Mouse (Mus musculus): Measurements from ENCODE around the gene Gja10.

Gene Gja10

GRCm38 (mm10) chr4:32602660-32603059, at the start of gene Gja10:
Gja10 (minus strand) TSS chr4:32602760.
- no peak for DNase-seq (ENCODE audit: low read depth, low spot score)

GRCm38 (mm10) chr4:32651669-32652068, 49.1 kb upstream of the Gja10 start:
- no peak for DNase-seq (ENCODE audit: low read depth, low spot score)

DNA sequence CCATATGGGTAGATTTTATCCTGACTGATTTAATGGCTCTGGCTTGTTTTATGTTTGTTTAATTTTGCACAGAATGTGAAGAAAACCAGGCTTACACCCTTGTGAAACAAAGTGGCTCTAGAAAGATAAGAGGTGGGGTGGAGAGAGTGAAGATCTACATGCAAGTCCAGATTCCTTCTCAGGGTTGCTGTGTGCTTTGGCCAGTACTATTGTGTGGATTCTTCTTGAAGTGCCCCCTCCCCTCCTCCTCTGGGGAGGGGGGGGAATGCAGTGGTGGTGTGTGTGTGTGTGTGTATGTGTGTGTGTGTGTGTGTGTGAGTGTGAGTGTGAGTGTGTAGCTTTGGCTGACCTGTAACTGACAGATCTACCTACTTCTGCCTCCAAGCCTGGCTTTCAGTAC, 19.1 kb upstream of the Gja10 start:
- DNase-seq (ENCODE audit: low read depth, low spot score): no peak

GRCm38 (mm10) chr4:32615034-32615881, 12.7 kb upstream of the Gja10 start, which contains the start of gene Casp8ap2:
Casp8ap2 (plus strand) TSS chr4:32615451.
- peak; percentile 100 for DNase-seq (ENCODE audit: low read depth, low spot score)

GRCm38 (mm10) chr4:32601135-32601534, 1.4 kb downstream of the Gja10 start:
- no peak for DNase-seq (ENCODE audit: low read depth, low spot score)

DNA sequence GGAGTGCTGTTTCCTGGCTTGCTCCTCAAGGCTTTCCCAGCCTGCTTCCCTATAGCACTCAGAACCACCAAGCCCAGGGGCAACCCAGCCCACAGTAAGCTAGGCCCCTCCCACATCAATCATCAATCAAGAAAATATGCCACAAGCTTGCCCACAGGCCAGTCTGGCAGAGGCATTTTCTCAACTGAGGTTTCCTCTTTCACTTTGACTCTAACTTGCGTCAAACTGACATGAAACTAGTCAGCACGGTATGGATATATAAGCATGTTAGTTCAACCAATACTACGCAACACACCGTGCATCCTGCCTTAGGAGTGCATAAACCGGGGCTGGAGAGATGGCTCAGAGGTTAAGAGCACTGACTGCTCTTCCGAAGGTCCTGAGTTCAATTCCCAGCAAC, 14.3 kb downstream of the Gja10 start:
- no peak for DNase-seq (ENCODE audit: low read depth, low spot score)

DNA sequence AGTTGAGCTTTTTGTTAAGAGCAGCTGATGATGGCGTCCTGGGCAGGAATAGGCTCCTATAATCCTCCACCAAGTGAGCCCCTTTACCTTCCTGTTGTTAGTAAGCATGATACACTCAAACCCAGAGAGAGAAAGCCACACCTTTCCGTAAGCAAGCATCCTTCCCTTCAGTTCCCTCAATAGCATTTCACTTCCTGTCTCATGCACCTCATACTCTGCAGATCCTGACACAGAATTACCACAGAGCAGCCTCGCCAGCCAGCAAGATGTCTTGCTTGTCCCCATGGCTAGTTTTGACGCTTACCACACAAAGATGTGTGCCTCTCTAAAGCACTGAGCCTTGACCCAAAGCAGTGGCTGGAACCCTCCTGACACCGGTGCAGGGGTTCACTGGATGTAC, 15.0 kb downstream of the Gja10 start:
- no peak for DNase-seq (ENCODE audit: low read depth, low spot score)

DNA sequence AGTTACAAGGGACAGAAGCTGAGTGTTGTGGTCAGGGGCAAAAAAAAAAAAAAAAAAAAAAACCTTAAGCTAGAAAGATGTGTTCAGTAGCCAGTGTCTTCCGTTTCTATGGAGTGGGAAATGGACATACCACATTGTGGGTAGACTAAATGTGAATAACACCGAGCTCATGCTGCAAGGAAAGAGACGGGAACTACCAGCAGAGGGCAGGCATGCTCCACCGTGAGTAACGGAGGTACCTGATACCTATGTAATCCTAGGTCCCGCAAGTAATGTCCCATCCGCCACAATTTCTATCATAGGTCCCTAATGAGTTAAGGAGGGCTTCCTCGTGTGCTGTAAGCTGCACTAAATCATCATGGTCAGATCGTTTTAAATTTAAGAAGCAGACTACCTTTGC, 16.0 kb downstream of the Gja10 start:
- peak; percentile 68 for DNase-seq (ENCODE audit: low read depth, low spot score)

GRCm38 (mm10) chr4:32584181-32584580, 18.4 kb downstream of the Gja10 start:
- no peak for DNase-seq (ENCODE audit: low read depth, low spot score)

DNA sequence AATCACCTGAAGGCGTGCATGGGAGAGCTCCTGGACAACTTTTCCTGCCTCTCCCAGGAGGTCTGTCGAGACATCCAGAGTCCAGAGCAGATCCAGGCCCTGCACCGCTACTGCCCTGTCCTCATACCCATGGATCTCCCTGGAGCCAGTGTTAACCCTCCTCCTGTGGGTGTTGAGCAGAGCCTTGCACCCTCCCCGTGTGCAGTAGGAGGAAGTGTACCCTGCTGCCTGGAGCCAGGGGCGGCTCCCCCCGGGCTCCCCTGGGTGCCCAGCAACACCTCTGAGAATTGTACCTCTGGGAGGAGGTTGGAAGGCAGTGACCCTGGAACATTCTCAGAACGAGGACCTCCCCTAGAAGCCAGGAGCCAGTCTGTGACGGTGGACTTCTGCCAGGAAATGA, 22.7 kb downstream of the Gja10 start:
- DNase-seq (ENCODE audit: low read depth, low spot score): no peak

GRCm38 (mm10) chr4:32575165-32575564, 27.4 kb downstream of the Gja10 start:
- DNase-seq (ENCODE audit: low read depth, low spot score): no peak

DNA sequence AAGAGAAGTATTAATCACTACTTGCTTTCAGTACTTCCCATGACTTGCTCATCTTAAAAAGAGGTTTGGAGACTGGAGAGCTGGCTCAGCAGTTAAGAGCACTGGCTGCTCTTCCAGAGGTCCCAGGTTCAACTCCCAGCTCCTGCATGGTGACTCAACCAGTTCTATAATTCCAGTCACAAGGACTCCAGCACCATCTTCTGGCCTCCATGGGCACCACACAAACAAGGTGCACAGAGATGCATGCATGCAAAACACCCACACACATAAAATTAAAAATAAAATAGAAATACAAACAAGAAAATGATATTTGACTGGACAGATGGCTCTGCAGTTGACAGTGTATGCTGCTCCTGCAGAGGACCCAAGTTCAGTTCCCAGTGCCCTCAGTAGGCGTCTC, 28.0 kb downstream of the Gja10 start:
- no peak for DNase-seq (ENCODE audit: low read depth, low spot score)

DNA sequence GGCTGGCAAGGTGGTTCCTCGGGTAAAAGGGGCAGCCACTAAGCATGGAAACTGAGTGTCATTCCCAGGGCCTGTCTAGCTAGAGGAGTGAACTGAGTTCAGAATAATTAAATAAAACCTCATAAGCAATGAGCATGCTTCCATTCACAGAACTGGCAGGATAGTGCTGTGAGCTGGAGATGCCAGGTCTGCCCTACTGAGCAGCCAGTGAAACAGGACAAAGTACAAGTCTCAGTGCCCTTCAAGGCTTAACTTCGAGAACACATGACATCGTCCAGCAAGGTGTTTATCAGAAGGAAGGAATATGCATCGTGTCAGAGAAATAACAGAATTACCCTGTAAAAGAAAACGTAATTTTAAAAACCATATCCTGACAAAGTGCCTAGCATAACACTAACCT, 29.0 kb downstream of the Gja10 start:
- no peak for DNase-seq (ENCODE audit: low read depth, low spot score)

DNA sequence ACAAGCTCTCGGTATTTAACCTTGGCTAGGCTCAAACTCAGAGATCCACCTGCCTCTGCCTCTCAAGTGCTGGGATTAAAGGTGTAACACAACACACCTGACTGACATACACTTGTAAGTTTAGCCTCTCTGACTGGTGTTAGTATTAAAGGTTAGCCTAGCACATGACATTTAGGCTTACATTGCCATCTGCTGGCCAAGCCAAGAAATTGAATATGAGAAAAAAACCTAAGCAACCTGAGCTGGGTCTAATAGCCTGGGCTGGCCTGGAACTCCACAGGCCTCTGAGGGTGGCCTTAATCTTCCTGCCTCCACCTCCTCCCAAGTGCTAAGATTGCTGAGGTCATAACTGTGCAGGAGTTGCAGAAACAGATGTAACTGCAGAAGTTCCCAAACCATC, 30.4 kb downstream of the Gja10 start:
- peak; percentile 81 for DNase-seq (ENCODE audit: low read depth, low spot score)

GRCm38 (mm10) chr4:32571441-32571840, 31.1 kb downstream of the Gja10 start:
- no peak for DNase-seq (ENCODE audit: low read depth, low spot score)

- no peak for DNase-seq (ENCODE audit: low read depth, low spot score)
Measured at GRCm38 (mm10) chr4:32570939-32571317, 31.6 kb downstream of the Gja10 start.

DNA sequence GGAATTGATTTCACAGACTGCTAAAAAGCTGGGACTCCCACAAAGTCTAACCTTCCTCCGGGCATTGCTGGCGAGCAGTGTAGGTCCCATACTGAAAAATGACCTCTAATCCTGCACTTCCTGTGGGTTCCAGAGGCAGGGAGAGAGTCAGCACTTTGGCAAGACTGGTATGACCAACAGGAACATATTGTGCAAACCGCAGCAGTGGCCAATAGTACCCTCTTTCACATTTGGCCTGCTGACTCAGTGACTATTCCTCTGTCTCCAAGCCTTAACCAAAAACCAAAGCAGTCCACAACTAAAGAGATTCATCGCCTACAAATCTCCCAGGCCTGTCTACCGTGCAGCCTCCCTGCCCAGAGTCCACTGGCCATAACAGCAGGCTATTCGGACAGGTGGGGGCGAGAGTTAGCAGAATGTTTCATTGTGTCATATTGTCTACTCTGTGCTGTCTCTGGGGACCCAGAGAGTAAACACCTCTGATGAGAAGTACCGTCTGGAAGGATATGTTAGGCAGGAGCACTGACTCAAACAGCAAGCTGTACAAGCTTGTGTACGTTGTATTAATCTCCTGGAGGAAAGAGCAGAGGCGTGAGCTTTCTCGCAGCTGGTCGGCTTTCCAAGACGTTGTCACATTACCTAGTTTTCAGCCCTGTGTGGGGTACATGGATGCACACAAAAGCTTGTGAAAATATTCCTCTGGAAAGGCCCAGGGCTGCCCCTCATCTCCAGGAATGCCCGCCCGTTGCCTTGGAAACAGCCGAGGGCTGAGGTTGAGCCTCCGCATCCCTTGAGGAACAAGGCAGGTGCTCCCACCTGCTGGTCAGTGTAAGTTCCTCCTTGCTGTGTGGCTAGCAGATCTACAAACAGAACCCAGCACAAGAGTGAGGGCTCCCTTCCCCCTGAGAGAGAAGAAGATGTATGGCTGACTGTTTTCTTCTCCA, 32.3 kb downstream of the Gja10 start:
- peak; percentile 76 for DNase-seq (ENCODE audit: low read depth, low spot score)

DNA sequence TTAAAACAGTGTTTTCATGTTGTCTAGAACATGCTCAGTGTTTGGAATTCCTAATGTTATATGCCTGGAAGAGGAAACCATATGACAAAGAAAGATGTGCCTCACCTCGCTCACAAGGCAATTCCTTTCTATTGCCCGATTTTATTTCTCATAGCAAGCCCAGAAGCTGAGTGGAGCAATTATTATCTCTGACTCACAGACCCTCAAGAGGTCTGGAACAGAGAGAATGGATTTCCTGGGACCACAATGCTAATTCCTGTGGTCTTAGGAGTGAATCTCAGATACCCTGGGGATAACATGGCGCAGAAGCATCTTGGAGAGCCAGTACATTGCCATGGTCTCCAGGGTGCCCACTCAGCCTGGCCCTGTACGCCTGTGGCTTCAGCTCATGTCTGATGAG, 33.5 kb downstream of the Gja10 start:
- DNase-seq (ENCODE audit: low read depth, low spot score): no peak

- DNase-seq (ENCODE audit: low read depth, low spot score): peak; percentile 22
Measured at GRCm38 (mm10) chr4:32564918-32565317, 37.6 kb downstream of the Gja10 start.

GRCm38 (mm10) chr4:32564416-32564815, 38.1 kb downstream of the Gja10 start:
- DNase-seq (ENCODE audit: low read depth, low spot score): peak; percentile 18

- no peak for DNase-seq (ENCODE audit: low read depth, low spot score)
Measured at GRCm38 (mm10) chr4:32562319-32563115, 40.0 kb downstream of the Gja10 start.

Measured in brain, adult 2 months (tissue).